Mouse (Mus musculus) heart, postnatal 0 days (tissue): ENCODE measurements around the gene Gm20479. TPM values are rescaled to one million over a fixed set of nuclear protein-coding genes. Genes with fewer than 3 reads are reported as not detected.

ENCODE experiments used
- ATAC-seq: fragments of 200-750 bp; cut with Nextera tagmentation; 2 replicates; pipeline ENCODE4 v1.8.0; 2017; ENCODE audit warnings: low read depth, moderate number of reproducible peaks, moderate library complexity; ENCODE audit not compliant: insufficient read depth
- DNase-seq: peaks from one replicate; pipeline ENCODE4 v3.0.0-alpha.2; 2016; ENCODE audit warnings: low spot score
- H3K27ac ChIP-seq: fragments of 300-500 bp; sonication (generic); 2 replicates; pipeline ENCODE4 v1.5.1; 2014; ENCODE audit warnings: low read depth, mild to moderate bottlenecking
- H3K27me3 ChIP-seq: fragments of 300-500 bp; sonication (generic); 2 replicates; pipeline ENCODE4 v1.6.1; 2014; ENCODE audit warnings: low read length, mixed read lengths; ENCODE audit not compliant: control insufficient read depth, insufficient read depth
- H3K36me3 ChIP-seq: fragments of 300-500 bp; sonication (generic); replicated peaks from 2 replicates; pipeline ENCODE4 v1.6.1; 2014; ENCODE audit warnings: low read length, mixed read lengths; ENCODE audit not compliant: control insufficient read depth, insufficient read depth
- H3K4me1 ChIP-seq: fragments of 300-500 bp; sonication (generic); 2 replicates; pipeline ENCODE4 v1.6.1; 2014; ENCODE audit warnings: antibody characterized with exemption; ENCODE audit not compliant: control insufficient read depth, insufficient read depth
- H3K4me2 ChIP-seq: fragments of 300-500 bp; sonication (generic); 2 replicates; pipeline ENCODE4 v1.6.1; 2014; ENCODE audit warnings: low read depth, mild to moderate bottlenecking, low read length, moderate library complexity
- H3K4me3 ChIP-seq: fragments of 300-500 bp; sonication (generic); 2 replicates; pipeline ENCODE4 v1.5.1; 2014; ENCODE audit warnings: low read depth, low read length
- H3K9ac ChIP-seq: fragments of 300-500 bp; sonication (generic); replicated peaks from 2 replicates; pipeline ENCODE4 v1.6.1; 2014; ENCODE audit warnings: low read depth, low read length, mixed read lengths
- H3K9me3 ChIP-seq: fragments of 300-500 bp; sonication (generic); replicated peaks from 2 replicates; pipeline ENCODE4 v1.6.1; 2016; ENCODE audit warnings: low read length; ENCODE audit not compliant: control insufficient read depth
- CTCF ChIP-seq: IDR thresholded peaks from 2 replicates; pipeline ENCODE4 v1.5.1; 2016; ENCODE audit warnings: antibody characterized with exemption, control low read depth, low read depth
- EP300 ChIP-seq: IDR thresholded peaks from 2 replicates; pipeline ENCODE4 v1.6.1; 2016; ENCODE audit warnings: antibody characterized with exemption, low read depth
- WGBS: fragments of 180-500 bp; shearing (Covaris S2); extraction: QIAGEN DNeasy Blood & Tissue Kit; methylation state at CpG from one replicate; pipeline ENCODE4 v1.1.7; 2014; 5-methylcytosine and 5-hydroxymethylcytosine counted together
- polyA plus RNA-seq: library from polyadenylated mRNA; unstranded; fragments of >200 nt; fragmentation: Nextera tagmentation; extraction: Ambion mirVana; gene quantifications from 2 replicates; pipeline ENCODE4 v1.2.1, GENCODE M21; 2015
- total RNA-seq: library from RNA; depleted of rRNA; stranded (reverse); fragments of >200 nt; gene quantifications from 2 replicates; pipeline ENCODE4 v1.2.3, GENCODE M21; 2014; ENCODE audit warnings: low replicate concordance

Gm20479 gene
- total and polyA plus RNA-seq, 2 experiments from 2014 or later = 0.46 TPM; not detected in 1

DNA sequence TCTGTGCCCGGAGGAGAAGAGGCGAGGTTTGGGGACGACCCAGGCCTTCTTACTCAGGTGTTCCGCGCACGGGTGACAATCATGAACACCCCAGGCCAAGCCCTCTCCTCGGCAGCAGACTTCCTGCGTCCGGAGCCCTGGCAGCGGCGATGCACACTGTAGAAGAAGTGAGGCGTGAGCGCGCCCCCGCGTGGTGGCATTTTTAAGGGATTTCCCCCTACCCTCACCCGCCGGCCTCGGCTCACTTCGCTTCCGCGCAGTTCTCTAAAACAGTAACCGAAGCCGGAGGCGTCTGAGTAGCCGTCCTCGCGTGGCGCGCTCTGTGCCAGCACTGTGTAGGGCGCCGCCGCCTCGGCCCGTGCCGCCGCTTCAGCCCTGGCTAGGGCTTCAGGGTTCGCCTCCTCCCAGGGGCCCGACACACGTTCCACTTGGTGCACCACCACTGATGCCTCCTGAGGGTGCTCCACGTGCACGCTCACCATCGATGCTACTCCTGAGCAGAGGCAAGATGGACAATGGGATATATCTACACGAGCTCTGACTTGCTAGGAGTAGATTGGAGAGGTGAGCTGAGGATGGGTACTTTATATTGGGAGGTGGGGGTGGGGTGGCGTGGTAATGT, 27.8 kb downstream of the Gm20479 start:
- Histone ChIP-seq H3K4me3 (peak overlapping the region; percentile 30), H3K27me3 (peaks cover 88% of the 10 kb centered on the region), H3K9me3 (no peaks in the 10 kb centered on the region), H3K9ac (no peak overlapping the region), H3K27ac (no peak overlapping the region), H3K36me3 (0 out of 2 replicates have a peak, but pooled peaks cover 10% of the 10 kb centered on the region), H3K4me2 (peak overlapping the region; percentile 76), H3K4me1 (peaks cover 16% of the 10 kb centered on the region)
- 9% methylated on average over 45 of the region's 45 CpGs for WGBS
- TF ChIP-seq CTCF = peak; percentile 63
- TF ChIP-seq EP300 = no peak
- DNase-seq = peak; percentile 64
- peak; percentile 19; the same call in 1 of the 2 replicates for ATAC-seq

GRCm38 (mm10) chr7:27328648-27329047, 28.6 kb downstream of the Gm20479 start:
- Histone ChIP-seq H3K27me3 (peaks cover 87% of the 10 kb centered on the region), H3K4me3 (no peak overlapping the region), H3K9me3 (no peaks in the 10 kb centered on the region), H3K4me2 (no peak overlapping the region), H3K4me1 (peaks cover 16% of the 10 kb centered on the region), H3K27ac (no peak overlapping the region), H3K36me3 (0 out of 2 replicates have a peak, but pooled peaks cover 12% of the 10 kb centered on the region), H3K9ac (no peak overlapping the region)
- DNase-seq = no peak
- TF ChIP-seq CTCF = no peak
- no peak for TF ChIP-seq EP300
- ATAC-seq = no peak
- WGBS = 48% methylated on average over 16 of the region's 16 CpGs

DNA sequence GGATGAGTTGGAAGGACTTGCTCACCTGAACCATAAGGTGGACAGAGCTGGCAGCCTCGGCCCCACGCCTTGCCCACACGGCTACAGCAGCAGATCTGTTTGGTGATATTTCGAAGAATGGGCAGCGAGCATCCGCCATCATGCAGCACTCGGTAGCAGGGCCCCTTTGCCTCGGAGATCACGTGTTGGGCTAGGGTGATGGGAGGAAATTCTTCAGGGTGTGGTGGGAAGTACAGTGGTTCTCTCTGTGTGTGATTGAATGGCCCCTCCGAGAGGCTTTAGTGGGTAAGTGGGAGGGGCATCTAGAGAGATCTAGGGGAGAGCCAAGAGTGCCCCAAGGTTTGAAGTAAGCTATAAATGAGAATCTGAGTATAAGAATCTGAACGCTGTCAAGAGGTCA, 29.1 kb downstream of the Gm20479 start:
- Histone ChIP-seq H3K27me3 (peaks cover 86% of the 10 kb centered on the region), H3K4me1 (peaks cover 16% of the 10 kb centered on the region; the same call in 1 of the 2 replicates), H3K9ac (no peak overlapping the region), H3K4me2 (no peak overlapping the region), H3K4me3 (no peak overlapping the region), H3K36me3 (0 out of 2 replicates have a peak, but pooled peaks cover 13% of the 10 kb centered on the region), H3K27ac (no peak overlapping the region), H3K9me3 (no peaks in the 10 kb centered on the region)
- TF ChIP-seq EP300 (no peak), CTCF (no peak)
- no peak for ATAC-seq
- 86% methylated on average over 11 of the region's 11 CpGs for WGBS
- DNase-seq = no peak

GRCm38 (mm10) chr7:27327500-27327899, 29.7 kb downstream of the Gm20479 start:
- no peak overlapping the region for H3K27ac ChIP-seq
- peaks cover 16% of the 10 kb centered on the region; the same call in 1 of the 2 replicates for H3K4me1 ChIP-seq
- TF ChIP-seq EP300 = no peak
- TF ChIP-seq CTCF = no peak
- 0 out of 2 replicates have a peak, but pooled peaks cover 16% of the 10 kb centered on the region for H3K36me3 ChIP-seq
- H3K9me3 ChIP-seq = no peaks in the 10 kb centered on the region
- H3K4me2 ChIP-seq = no peak overlapping the region
- ATAC-seq (no peak), DNase-seq (no peak)
- WGBS = 87% methylated on average over 8 of the region's 8 CpGs
- peaks cover 86% of the 10 kb centered on the region for H3K27me3 ChIP-seq
- H3K9ac ChIP-seq = no peak overlapping the region
- H3K4me3 ChIP-seq = no peak overlapping the region

GRCm38 (mm10) chr7:27326101-27326880, 30.9 kb downstream of the Gm20479 start:
- Histone ChIP-seq H3K4me3 (peak overlapping the region; percentile 7; the same call in 1 of the 2 replicates), H3K27ac (no peak overlapping the region), H3K27me3 (peaks cover 82% of the 10 kb centered on the region), H3K4me1 (peaks cover 16% of the 10 kb centered on the region; the same call in 1 of the 2 replicates), H3K36me3 (0 out of 2 replicates have a peak, but pooled peaks cover 16% of the 10 kb centered on the region), H3K9ac (no peak overlapping the region), H3K9me3 (no peaks in the 10 kb centered on the region), H3K4me2 (peak overlapping the region; percentile 44; the same call in 1 of the 2 replicates)
- WGBS = 46% methylated on average over 34 of the region's 34 CpGs
- no peak for TF ChIP-seq CTCF
- no peak for TF ChIP-seq EP300
- no peak for DNase-seq
- no peak for ATAC-seq
